Mouse (Mus musculus) heart, embryonic 10.5 days (tissue): ENCODE data around the gene Rpl37a. TPM values are rescaled to one million over a fixed set of nuclear protein-coding genes. Genes with fewer than 3 reads are reported as not detected.

Source experiments
- DNase-seq: peaks from one replicate; pipeline ENCODE4 v3.0.0-alpha.2; 2017; ENCODE audit warnings: low spot score
- H3K27ac ChIP-seq: fragments of 300-500 bp; sonication (generic); 2 replicates; pipeline ENCODE4 v1.5.1; 2016; ENCODE audit warnings: mild to moderate bottlenecking
- H3K27me3 ChIP-seq: fragments of 300-500 bp; sonication (generic); 2 replicates; pipeline ENCODE4 v1.6.1; 2016; ENCODE audit warnings: mild to moderate bottlenecking; ENCODE audit not compliant: poor library complexity, insufficient read depth, severe bottlenecking
- H3K36me3 ChIP-seq: fragments of 300-500 bp; sonication (generic); 2 replicates; pipeline ENCODE4 v1.6.1; 2016; ENCODE audit warnings: mild to moderate bottlenecking, moderate library complexity
- H3K4me1 ChIP-seq: fragments of 300-500 bp; sonication (generic); 2 replicates; pipeline ENCODE4 v1.6.1; 2016; ENCODE audit warnings: mild to moderate bottlenecking
- H3K4me3 ChIP-seq: fragments of 300-500 bp; sonication (generic); 2 replicates; pipeline ENCODE4 v1.5.1; 2016; ENCODE audit warnings: mild to moderate bottlenecking, moderate library complexity
- H3K9me3 ChIP-seq: fragments of 300-500 bp; sonication (generic); 2 replicates; pipeline ENCODE4 v1.6.1; 2016; ENCODE audit warnings: mild to moderate bottlenecking, moderate library complexity
- WGBS: fragments of 180-500 bp; shearing (Covaris S2); methylation state at CpG from one replicate; pipeline ENCODE4 v1.1.7; 2016; 5-methylcytosine and 5-hydroxymethylcytosine counted together
- polyA plus RNA-seq: library from polyadenylated mRNA; unstranded; fragments of >200 nt; fragmentation: Nextera tagmentation; extraction: Ambion mirVana; gene quantifications from 2 replicates; pipeline ENCODE4 v1.2.1, GENCODE M21; 2016

The Rpl37a gene
- polyA plus RNA-seq, 1 experiment from 2014 or later = 1,018 TPM

DNA sequence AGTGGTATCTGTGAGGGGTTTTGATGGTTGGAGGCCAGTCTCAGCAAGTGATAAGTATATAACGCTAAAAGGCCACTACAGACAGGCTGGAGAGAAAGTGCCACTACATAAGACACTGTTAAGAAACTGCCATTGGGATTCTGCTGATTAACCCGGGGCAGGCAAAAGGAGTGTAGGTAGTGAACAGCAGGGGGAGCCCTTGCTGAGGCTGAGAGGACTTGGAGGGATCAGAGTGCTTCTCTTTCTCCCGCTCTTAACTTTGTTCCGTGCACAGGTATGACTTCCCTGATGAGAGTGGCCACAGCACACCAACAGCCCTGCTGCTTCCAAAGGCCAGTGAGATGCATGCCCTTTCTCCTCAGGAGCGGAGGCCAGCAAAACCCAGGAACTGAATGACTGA lies 7.8 kb downstream of the Rpl37a start:
- Histone ChIP-seq H3K4me1 (peaks cover 10% of the 10 kb centered on the region; the same call in 1 of the 2 replicates), H3K36me3 (peaks cover 19% of the 10 kb centered on the region), H3K9me3 (no peaks in the 10 kb centered on the region), H3K4me3 (no peak overlapping the region), H3K27ac (no peak overlapping the region), H3K27me3 (no peaks in the 10 kb centered on the region)
- 26% methylated on average over 5 of the region's 5 CpGs for WGBS
- DNase-seq = no peak

DNA sequence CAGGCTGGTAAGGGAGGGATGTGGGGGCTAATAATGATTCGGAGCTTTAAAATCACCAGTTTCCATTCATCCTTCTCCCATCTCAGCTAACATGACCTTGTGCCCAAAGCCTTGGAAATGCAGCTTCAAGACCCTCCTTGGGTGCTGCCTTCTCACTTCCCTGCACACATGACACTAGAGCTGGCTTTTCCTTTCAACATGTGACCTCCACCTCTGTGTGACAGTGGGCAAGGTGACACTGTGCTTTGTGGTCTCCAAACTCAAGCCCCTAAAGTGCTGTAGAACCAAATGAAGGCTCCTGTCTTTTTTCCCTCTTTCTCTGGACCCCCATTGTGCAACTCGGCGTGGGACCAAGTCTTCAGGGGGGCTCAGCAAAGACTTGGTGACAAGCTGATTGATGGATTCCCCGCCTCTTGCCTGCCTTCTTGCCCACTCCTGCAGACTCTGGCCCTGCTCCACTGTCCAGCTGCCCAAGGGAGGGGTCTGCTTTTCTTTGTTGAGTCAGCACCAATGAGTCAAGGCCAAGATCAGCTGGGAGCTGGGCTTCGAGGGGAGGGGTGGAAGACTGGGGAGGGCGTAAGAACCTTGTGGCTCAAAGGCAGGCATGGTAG lies 9.1 kb downstream of the Rpl37a start:
- 41% methylated on average over 6 of the region's 6 CpGs for WGBS
- H3K27ac ChIP-seq = no peak overlapping the region
- H3K4me1 ChIP-seq = peaks cover 10% of the 10 kb centered on the region; the same call in 1 of the 2 replicates
- no peak overlapping the region for H3K4me3 ChIP-seq
- H3K36me3 ChIP-seq = peaks cover 5% of the 10 kb centered on the region
- DNase-seq = no peak
- no peaks in the 10 kb centered on the region for H3K27me3 ChIP-seq
- no peaks in the 10 kb centered on the region for H3K9me3 ChIP-seq

DNA sequence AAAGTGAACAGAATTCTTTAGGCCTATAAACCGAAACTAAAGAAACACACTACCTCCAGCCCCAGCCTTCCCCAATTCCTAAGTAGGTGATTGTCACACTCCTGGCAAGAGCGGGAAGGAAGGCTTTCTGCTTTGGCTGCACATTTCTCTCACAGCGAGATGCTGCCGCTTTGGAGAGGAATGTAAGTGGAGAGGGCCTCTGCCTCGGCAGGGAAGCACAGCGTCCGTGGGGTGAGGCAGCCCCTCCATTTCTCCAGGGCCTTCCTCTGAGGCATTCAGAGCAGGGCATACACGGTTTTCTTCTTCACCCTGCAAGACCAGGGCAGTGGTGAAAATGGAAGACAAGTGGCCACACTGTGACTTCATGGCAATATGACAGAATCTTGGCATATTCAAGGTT lies 11.6 kb downstream of the Rpl37a start:
- Histone ChIP-seq H3K4me1 (peaks cover 10% of the 10 kb centered on the region; the same call in 1 of the 2 replicates), H3K27me3 (no peaks in the 10 kb centered on the region), H3K9me3 (no peaks in the 10 kb centered on the region), H3K4me3 (no peak overlapping the region), H3K36me3 (no peaks in the 10 kb centered on the region), H3K27ac (0 out of 2 replicates have a peak overlapping the region, but pooled peaks have one; percentile 36)
- peak; percentile 65 for DNase-seq
- 33% methylated on average over 8 of the region's 8 CpGs for WGBS

DNA sequence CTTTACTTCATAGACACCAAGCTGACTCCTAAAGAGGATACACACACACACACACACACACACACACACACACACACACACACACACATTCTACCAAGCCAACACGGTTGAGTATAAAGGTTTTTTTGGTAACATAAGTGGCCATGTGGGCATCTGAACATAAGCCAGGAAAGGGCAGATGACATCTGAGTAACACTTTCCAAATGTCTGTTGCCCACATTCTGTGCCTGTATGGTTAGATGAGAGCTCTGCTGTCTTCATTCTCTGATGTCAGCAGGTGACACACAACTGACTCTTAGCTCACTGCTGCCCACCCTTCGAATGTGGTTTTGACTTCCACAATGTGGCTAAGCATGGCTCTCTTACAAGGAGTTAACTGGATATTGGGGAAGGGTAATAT lies 13.3 kb downstream of the Rpl37a start:
- Histone ChIP-seq H3K36me3 (no peaks in the 10 kb centered on the region), H3K27me3 (no peaks in the 10 kb centered on the region), H3K4me1 (peaks cover 10% of the 10 kb centered on the region; the same call in 1 of the 2 replicates), H3K4me3 (no peak overlapping the region), H3K27ac (no peak overlapping the region), H3K9me3 (no peaks in the 10 kb centered on the region)
- 89% methylated on average over 2 of the region's 2 CpGs for WGBS
- DNase-seq = no peak

DNA sequence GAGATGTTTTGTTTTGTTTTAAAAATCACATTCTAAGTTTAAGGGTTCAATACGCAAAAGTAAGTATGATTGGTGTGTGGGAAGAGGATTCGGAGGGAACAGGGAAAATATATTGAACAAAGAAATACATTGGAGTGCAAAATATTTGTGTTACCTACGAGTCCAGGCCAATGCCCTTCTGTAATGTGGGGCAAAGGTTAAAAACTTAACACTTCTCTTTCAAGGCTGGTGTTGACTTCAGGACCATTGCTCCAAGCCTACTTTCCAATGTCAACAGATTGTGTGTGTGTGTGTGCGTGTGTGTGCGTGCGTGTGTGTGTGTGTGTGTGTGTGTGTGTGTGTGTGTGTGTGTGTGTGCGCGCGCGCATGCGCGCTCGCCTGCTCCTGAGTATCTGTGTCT lies 14.9 kb downstream of the Rpl37a start:
- 91% methylated on average over 13 of the region's 13 CpGs for WGBS

DNA sequence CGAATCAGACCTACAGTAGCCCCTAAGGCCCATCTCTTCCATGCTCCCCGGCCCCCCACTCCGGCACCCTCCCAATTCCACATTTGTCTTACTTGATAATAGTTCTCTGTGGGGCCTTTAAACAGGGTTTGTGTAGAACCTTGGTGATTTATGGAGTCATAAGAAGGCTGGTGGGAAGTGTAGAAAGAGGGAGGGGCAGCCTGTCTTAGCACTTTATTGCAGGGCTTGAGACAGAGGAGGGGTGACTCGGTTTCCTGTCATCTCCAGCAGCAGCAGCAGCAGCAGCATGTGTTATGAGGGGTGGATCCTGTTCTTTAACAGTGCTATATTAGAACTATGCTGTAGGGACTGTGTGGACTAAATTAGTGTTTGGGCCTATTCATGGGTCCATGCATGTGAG lies 17.7 kb downstream of the Rpl37a start:
- no peaks in the 10 kb centered on the region for H3K9me3 ChIP-seq
- no peaks in the 10 kb centered on the region for H3K36me3 ChIP-seq
- DNase-seq = no peak
- H3K27me3 ChIP-seq = no peaks in the 10 kb centered on the region
- no peak overlapping the region for H3K27ac ChIP-seq
- H3K4me3 ChIP-seq = no peak overlapping the region
- WGBS = 78% methylated on average over 4 of the region's 4 CpGs
- no peaks in the 10 kb centered on the region for H3K4me1 ChIP-seq

More for the DNA sequence above, 14.9 kb downstream of the Rpl37a start:
- no peaks in the 10 kb centered on the region for H3K9me3 ChIP-seq
- no peaks in the 10 kb centered on the region for H3K36me3 ChIP-seq
- peaks cover 5% of the 10 kb centered on the region; the same call in 1 of the 2 replicates for H3K4me1 ChIP-seq
- no peak overlapping the region for H3K4me3 ChIP-seq
- no peaks in the 10 kb centered on the region for H3K27me3 ChIP-seq
- DNase-seq = no peak
- no peak overlapping the region for H3K27ac ChIP-seq

DNA sequence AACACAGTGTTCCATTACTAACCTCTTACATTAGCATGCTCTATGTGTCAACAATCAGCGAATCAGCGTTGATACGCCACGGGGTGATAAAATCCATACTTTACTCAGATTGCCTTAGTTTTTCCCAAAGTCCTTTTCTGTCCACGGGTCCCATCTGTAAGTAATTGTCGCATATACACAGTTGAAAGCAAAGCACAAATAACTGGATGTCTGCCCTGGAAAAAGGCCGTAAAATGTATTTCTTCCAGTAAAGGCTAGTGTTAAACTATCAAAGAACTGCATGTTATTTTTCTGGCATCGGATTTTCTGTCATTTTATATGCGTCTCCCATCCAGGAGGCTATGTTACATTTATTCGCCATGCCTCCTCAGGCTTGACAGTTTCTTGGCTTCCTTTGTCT lies 19.0 kb downstream of the Rpl37a start:
- DNase-seq = no peak
- Histone ChIP-seq H3K27me3 (no peaks in the 10 kb centered on the region), H3K4me3 (no peak overlapping the region), H3K9me3 (no peaks in the 10 kb centered on the region), H3K36me3 (no peaks in the 10 kb centered on the region), H3K27ac (no peak overlapping the region), H3K4me1 (no peaks in the 10 kb centered on the region; the same call in 1 of the 2 replicates)
- 89% methylated on average over 10 of the region's 10 CpGs for WGBS

DNA sequence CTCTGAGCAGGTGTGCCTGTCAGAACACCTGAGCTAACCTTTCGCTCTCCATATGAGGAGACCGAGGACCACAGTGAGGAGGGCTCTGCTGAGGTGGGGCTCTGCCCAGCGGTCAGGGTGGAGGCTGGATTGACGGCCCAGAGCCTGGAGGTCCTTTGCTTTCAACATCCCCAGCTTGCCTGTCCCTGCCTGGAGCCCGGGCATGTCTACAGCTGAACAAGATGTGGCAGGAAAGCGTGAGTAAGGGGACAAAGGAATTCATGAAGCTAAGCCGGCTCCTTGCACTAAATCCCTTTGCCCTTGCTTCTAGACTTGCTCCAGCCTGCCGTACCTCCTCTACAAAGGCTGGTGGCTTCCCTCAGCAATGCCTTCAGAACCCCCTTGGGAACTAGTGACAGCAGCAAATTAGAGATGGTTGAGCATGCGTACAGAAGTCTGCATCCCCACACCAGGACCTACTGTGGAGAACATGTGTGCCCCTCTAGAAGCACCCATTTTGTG lies 22.2 kb downstream of the Rpl37a start:
- Histone ChIP-seq H3K4me3 (no peak overlapping the region), H3K36me3 (no peaks in the 10 kb centered on the region), H3K4me1 (peaks cover 10% of the 10 kb centered on the region), H3K27me3 (peaks cover 5% of the 10 kb centered on the region; the same call in 1 of the 2 replicates), H3K27ac (no peak overlapping the region), H3K9me3 (no peaks in the 10 kb centered on the region)
- DNase-seq = no peak
- 86% methylated on average over 9 of the region's 9 CpGs for WGBS

DNA sequence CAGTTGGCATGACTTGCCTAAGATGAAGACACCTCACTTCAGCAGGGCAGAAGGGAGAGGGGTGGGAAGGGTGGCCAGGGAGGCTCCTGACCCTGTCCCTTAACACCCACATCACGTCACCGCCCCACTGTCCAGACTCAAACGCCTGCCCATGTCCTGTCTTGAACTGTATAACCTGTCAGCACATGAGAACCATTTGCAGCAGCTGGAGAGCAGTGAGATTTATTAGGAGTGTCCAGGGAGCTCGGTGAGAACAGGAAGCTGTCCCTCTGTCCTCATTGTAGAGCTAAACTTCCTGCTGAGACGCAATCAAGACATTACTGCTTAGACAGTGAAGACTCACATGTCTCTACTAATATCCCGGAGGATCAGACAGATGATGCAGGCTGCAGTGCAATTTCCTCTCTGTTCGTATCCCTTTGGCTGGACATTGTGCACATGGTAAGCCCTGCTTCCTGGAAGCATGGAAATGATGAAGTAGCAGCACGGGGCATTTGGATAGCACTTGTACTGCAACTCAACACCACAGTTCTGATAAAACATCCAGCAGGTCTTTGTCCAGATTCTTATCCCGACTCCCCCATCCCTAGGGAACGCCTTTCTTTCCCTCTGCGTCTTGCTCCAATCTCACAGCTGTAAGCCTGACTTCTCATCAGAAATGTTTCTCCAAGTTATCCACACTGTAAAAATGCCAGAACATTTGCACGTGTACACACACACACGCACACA lies 25.5 kb downstream of the Rpl37a start:
- no peak for DNase-seq
- Histone ChIP-seq H3K36me3 (no peaks in the 10 kb centered on the region), H3K4me1 (peaks cover 10% of the 10 kb centered on the region), H3K9me3 (no peaks in the 10 kb centered on the region), H3K27me3 (peaks cover 19% of the 10 kb centered on the region), H3K4me3 (no peak overlapping the region), H3K27ac (0 out of 2 replicates have a peak overlapping the region, but pooled peaks have one; percentile 3)
- WGBS = 41% methylated on average over 13 of the region's 13 CpGs

DNA sequence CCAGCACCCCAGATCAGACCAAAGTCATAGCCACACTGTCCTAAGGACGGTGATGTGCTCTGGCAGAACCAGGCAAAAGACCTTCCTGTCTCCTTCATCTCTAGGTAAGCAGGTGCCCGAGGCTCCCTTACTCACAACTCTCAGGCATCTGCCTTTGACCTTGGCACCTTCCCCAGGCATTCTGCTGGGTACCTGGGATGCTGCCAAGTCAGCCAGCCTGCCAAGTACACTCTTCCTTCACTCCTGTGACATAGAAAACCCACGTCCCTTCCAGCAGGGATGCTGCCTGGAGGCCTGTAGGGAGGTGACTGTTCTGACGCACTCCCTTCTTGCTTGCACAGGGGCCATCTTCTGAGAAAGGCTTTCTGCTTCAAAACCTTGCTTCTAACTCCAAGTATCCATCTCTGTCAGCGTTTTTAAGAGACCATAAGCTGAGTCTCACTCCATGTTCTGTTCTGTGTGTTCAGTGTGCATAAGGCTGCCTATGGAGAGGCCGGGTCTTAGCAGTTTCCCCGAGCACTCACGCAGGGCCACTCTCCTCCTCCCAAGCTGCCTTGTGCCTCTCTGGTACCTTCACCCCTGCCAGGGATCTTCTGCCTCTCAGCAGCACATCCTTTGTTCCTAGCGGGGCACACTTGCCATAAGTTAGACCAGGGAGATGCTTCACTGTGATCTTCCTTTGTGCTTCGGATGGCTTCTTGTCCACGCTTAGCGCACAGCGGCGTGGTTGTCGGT lies 28.0 kb downstream of the Rpl37a start:
- H3K27me3 ChIP-seq = peaks cover 19% of the 10 kb centered on the region
- no peak for DNase-seq
- H3K4me1 ChIP-seq = peaks cover 10% of the 10 kb centered on the region
- H3K4me3 ChIP-seq = no peak overlapping the region
- 82% methylated on average over 15 of the region's 15 CpGs for WGBS
- H3K9me3 ChIP-seq = no peaks in the 10 kb centered on the region
- H3K27ac ChIP-seq = no peak overlapping the region
- no peaks in the 10 kb centered on the region for H3K36me3 ChIP-seq

DNA sequence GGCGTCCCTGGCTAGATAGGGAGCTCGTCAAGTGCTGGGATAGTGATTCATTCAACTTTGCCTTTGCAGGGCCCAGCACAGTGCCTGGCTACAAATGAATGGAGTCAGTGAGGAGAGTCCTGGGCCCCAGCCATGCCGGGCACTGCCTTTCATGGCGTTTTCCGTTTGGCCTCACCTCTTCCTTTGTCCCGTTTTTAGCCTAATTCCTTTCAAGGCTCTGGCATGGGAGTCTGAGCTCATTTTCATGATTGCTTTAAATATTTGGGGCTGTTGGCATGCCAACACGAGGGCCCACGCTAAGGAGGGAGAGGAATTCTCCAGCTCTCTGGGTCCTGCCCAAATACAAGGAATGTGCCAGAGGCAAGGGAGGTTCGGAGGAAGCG lies 28.6 kb downstream of the Rpl37a start:
- Histone ChIP-seq H3K36me3 (no peaks in the 10 kb centered on the region), H3K4me3 (no peak overlapping the region), H3K27me3 (peaks cover 19% of the 10 kb centered on the region), H3K9me3 (no peaks in the 10 kb centered on the region), H3K27ac (no peak overlapping the region), H3K4me1 (peaks cover 10% of the 10 kb centered on the region)
- DNase-seq = no peak
- WGBS = 78% methylated on average over 10 of the region's 10 CpGs

DNA sequence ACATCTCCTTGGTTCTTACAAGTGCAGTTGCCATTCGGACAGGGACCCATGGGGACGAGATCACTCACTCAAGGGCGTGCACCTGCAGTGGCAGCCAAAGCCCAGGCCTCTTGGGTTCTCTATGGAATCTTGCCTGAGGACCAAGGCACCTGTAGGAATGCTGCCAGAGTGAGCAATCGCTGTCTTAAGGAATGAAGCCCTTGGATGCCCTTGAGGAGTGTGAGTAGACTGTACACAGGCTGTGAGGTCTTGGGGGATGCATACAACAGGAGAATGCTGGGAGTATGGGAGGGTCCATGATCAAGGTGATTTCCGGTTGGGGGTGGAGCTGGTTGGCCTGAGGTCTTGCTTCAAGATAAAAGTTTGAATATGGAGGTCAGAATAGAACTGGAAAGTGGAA lies 30.3 kb downstream of the Rpl37a start:
- H3K36me3 ChIP-seq = no peaks in the 10 kb centered on the region
- no peak for DNase-seq
- no peak overlapping the region for H3K4me3 ChIP-seq
- 88% methylated on average over 5 of the region's 5 CpGs for WGBS
- H3K27me3 ChIP-seq = peaks cover 13% of the 10 kb centered on the region; the same call in 1 of the 2 replicates
- no peaks in the 10 kb centered on the region for H3K9me3 ChIP-seq
- H3K4me1 ChIP-seq = peaks cover 4% of the 10 kb centered on the region
- no peak overlapping the region for H3K27ac ChIP-seq
